12 mouse cellular contexts compared by ENCODE assay signal in the genomic region with DNA sequence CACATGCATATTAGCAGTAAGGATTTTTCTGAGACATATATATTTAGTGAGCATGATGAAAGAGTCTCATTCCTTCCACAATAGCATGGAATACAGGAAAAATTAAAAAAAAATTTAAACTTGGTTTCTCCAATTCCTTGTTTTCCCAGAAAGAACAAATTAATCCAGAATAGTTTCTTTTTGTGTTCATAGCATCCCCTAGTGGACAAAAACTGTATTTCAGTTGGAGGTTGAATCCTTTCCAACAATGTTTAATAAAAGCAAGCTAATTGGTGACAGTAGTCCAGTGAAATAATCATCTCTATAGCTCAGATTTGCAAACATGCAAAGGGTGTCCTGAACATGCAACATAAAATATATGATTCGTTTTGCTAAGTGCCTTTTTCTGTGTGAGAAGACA.
A peak's percentile ranks its signal among the peaks of the same experiment; 100 is the strongest.
DNase-seq lines count a peak whose midpoint lies in the region; ATAC-seq and TF ChIP-seq lines count a peak whose summit lies in the region.
"Had no signal": no experiment of that assay in that cellular context is flagged by ENCODE, and none has a peak within 500 bp of the region (broad histone marks: within the 10 kb centered on the region; RNA-seq: fewer than 3 reads in every experiment).

No protein-coding gene starts in this region.

- peak; percentile 75 for TF ChIP-seq CTCF in hindbrain, postnatal 0 days (IDR thresholded peaks at IDR 0.05; ENCODE audit: low read depth)

- no peak overlapping the region for H3K4me3 ChIP-seq in hindbrain, postnatal 0 days (ENCODE audit: low read length)
- H3K4me3 ChIP-seq in hindbrain, embryonic 12.5 days = no peak overlapping the region
- H3K4me3 ChIP-seq: embryonic facial prominence, embryonic 15.5 days; lung, embryonic 15.5 days had no signal

- no peak overlapping the region for H3K4me2 ChIP-seq in hindbrain, postnatal 0 days (ENCODE audit: low read depth, low read length)
- no peak overlapping the region for H3K4me2 ChIP-seq in hindbrain, embryonic 12.5 days (replicated peaks)
- H3K4me2 ChIP-seq: embryonic facial prominence, embryonic 15.5 days; lung, embryonic 15.5 days had no signal

- H3K27me3 ChIP-seq in hindbrain, postnatal 0 days (ENCODE audit: insufficient read depth, low read length) = no peaks in the 10 kb centered on the region
- H3K27me3 ChIP-seq in hindbrain, embryonic 12.5 days = no peaks in the 10 kb centered on the region
- H3K27me3 ChIP-seq: embryonic facial prominence, embryonic 15.5 days; lung, embryonic 15.5 days had no signal

- no peaks in the 10 kb centered on the region for H3K4me1 ChIP-seq in hindbrain, postnatal 0 days (ENCODE audit: insufficient read depth, low read length)
- no peaks in the 10 kb centered on the region for H3K4me1 ChIP-seq in hindbrain, embryonic 12.5 days
- H3K4me1 ChIP-seq: embryonic facial prominence, embryonic 15.5 days; lung, embryonic 15.5 days had no signal

- peak; percentile 68 for DNase-seq in hindbrain, postnatal 0 days (ENCODE audit: low spot score)
- peak; percentile 1 for DNase-seq in lung, postnatal 10 days
- DNase-seq in lung, postnatal 4 days = no peak
- DNase-seq in adipocyte (ENCODE audit: low spot score) = peak; percentile 9
- DNase-seq in retina, postnatal 7 days (ENCODE audit: low read depth, low spot score) = peak; percentile 27
- no peak for DNase-seq in thymus, postnatal 4 days
- no peak for DNase-seq in spleen, postnatal 4 days (ENCODE audit: low spot score in 2 of 2)
- DNase-seq: heart, postnatal 4 days; right cerebral cortex, postnatal 25 days had no signal

- no peak overlapping the region for H3K27ac ChIP-seq in hindbrain, postnatal 0 days
- no peak overlapping the region for H3K27ac ChIP-seq in hindbrain, embryonic 12.5 days
- H3K27ac ChIP-seq: embryonic facial prominence, embryonic 15.5 days; lung, embryonic 15.5 days had no signal

- no peak overlapping the region for H3K9ac ChIP-seq in hindbrain, postnatal 0 days (replicated peaks; ENCODE audit: low read length)
- no peak overlapping the region for H3K9ac ChIP-seq in hindbrain, embryonic 12.5 days
- H3K9ac ChIP-seq: embryonic facial prominence, embryonic 15.5 days; lung, embryonic 15.5 days had no signal

- H3K9me3 ChIP-seq in hindbrain, postnatal 0 days (ENCODE audit: low read length) = no peaks in the 10 kb centered on the region
- no peaks in the 10 kb centered on the region for H3K9me3 ChIP-seq in hindbrain, embryonic 12.5 days (replicated peaks)
- H3K9me3 ChIP-seq: embryonic facial prominence, embryonic 15.5 days; lung, embryonic 15.5 days had no signal

- 2% methylated on average over 1 of the region's 1 CpGs for WGBS in hindbrain, postnatal 0 days
- WGBS in hindbrain, embryonic 12.5 days = 3% methylated on average over 1 of the region's 1 CpGs

- no peak for ATAC-seq in hindbrain, postnatal 0 days
- no peak for ATAC-seq in hindbrain, embryonic 12.5 days (ENCODE audit: low FRiP score)

- no peaks in the 10 kb centered on the region for H3K36me3 ChIP-seq in hindbrain, postnatal 0 days (ENCODE audit: insufficient read depth, low read length)
- no peaks in the 10 kb centered on the region for H3K36me3 ChIP-seq in hindbrain, embryonic 12.5 days
- H3K36me3 ChIP-seq: embryonic facial prominence, embryonic 15.5 days; lung, embryonic 15.5 days had no signal

Comparison
In these comparisons a context has a peak if more than half of its experiments do, and no peak if none do; other contexts are left out.
1. DNase-seq: peak in hindbrain, postnatal 0 days (single experiment), lung, postnatal 10 days (single experiment), adipocyte (single experiment) and retina, postnatal 7 days (single experiment); none in lung, postnatal 4 days (0 of 2), thymus, postnatal 4 days (single experiment) and spleen, postnatal 4 days (0 of 2).